Mouse (Mus musculus) liver, embryonic 15.5 days (tissue): ENCODE results near the gene Nptxr. TPM values are rescaled to one million over a fixed set of nuclear protein-coding genes. Genes with fewer than 3 reads are reported as not detected.
"Not testable (repeated sequence)": the region's sequence is repeated elsewhere in the genome, so short reads cannot be mapped to it uniquely, and the experiment has no call there.

Experiments
- ATAC-seq: fragments of 200-750 bp; cut with Nextera tagmentation; 2 replicates; pipeline ENCODE4 v1.8.0; 2017; ENCODE audit warnings: moderate number of reproducible peaks, mild to moderate bottlenecking, moderate library complexity; ENCODE audit not compliant: insufficient read depth
- H3K27ac ChIP-seq: fragments of 300-500 bp; sonication (generic); replicated peaks from 2 replicates; pipeline ENCODE4 v1.5.1; 2015; ENCODE audit warnings: mild to moderate bottlenecking, inconsistent platforms
- H3K27me3 ChIP-seq: fragments of 300-500 bp; sonication (generic); 2 replicates; pipeline ENCODE4 v1.6.1; 2015; ENCODE audit warnings: mild to moderate bottlenecking, inconsistent platforms
- H3K36me3 ChIP-seq: fragments of 300-500 bp; sonication (generic); replicated peaks from 2 replicates; pipeline ENCODE4 v1.6.1; 2015; ENCODE audit warnings: moderate library complexity, mild to moderate bottlenecking, inconsistent platforms
- H3K4me1 ChIP-seq: fragments of 300-500 bp; sonication (generic); replicated peaks from 2 replicates; pipeline ENCODE4 v1.6.1; 2015; ENCODE audit warnings: inconsistent platforms
- H3K4me2 ChIP-seq: fragments of 300-500 bp; sonication (generic); 2 replicates; pipeline ENCODE4 v1.6.1; 2015; ENCODE audit warnings: moderate library complexity, mild to moderate bottlenecking, inconsistent platforms
- H3K4me3 ChIP-seq: fragments of 300-500 bp; sonication (generic); replicated peaks from 2 replicates; pipeline ENCODE4 v1.5.1; 2015; ENCODE audit warnings: mild to moderate bottlenecking, inconsistent platforms
- H3K9ac ChIP-seq: fragments of 300-500 bp; sonication (generic); 2 replicates; pipeline ENCODE4 v1.6.1; 2015; ENCODE audit warnings: moderate library complexity, mild to moderate bottlenecking, inconsistent platforms
- H3K9me3 ChIP-seq: fragments of 300-500 bp; sonication (generic); replicated peaks from 2 replicates; pipeline ENCODE4 v1.6.1; 2016; ENCODE audit warnings: inconsistent platforms
- WGBS: fragments of 180-500 bp; shearing (Covaris S2); methylation state at CpG from one replicate; pipeline ENCODE4 v1.1.7; 2015; ENCODE audit warnings: mixed read lengths; ENCODE audit not compliant: insufficient replicate concordance; 5-methylcytosine and 5-hydroxymethylcytosine counted together
- polyA plus RNA-seq: library from polyadenylated mRNA; unstranded; fragments of >200 nt; fragmentation: Nextera tagmentation; extraction: Ambion mirVana; gene quantifications from 2 replicates; pipeline ENCODE4 v1.2.1, GENCODE M21; 2015

The Nptxr gene
- polyA plus RNA-seq, 1 experiment from 2014 or later: 0.08 TPM

- no peak for ATAC-seq
- WGBS: 60% methylated on average over 4 of the region's 4 CpGs
- H3K27ac ChIP-seq: no peak overlapping the region
- no peaks in the 10 kb centered on the region for H3K36me3 ChIP-seq
- H3K9ac ChIP-seq: no peak overlapping the region
- no peak overlapping the region for H3K4me3 ChIP-seq
- peaks cover 12% of the 10 kb centered on the region for H3K4me1 ChIP-seq
- 0 out of 2 replicates have a peak, but pooled peaks cover 3% of the 10 kb centered on the region for H3K9me3 ChIP-seq
- H3K4me2 ChIP-seq: no peak overlapping the region
- peaks cover 4% of the 10 kb centered on the region for H3K27me3 ChIP-seq
Observed at GRCm38 (mm10) chr15:79818325-79818724, 13.8 kb upstream of the Nptxr start.

GRCm38 (mm10) chr15:79813666-79814258, 9.2 kb upstream of the Nptxr start:
- peaks cover 37% of the 10 kb centered on the region for H3K27me3 ChIP-seq
- no peak for ATAC-seq
- 34% methylated on average over 8 of the region's 8 CpGs for WGBS

GRCm38 (mm10) chr15:79812840-79813239, 8.3 kb upstream of the Nptxr start:
- not testable (repeated sequence) for H3K4me3 ChIP-seq, H3K4me1 ChIP-seq, H3K27ac ChIP-seq, H3K36me3 ChIP-seq, H3K9ac ChIP-seq, H3K4me2 ChIP-seq, ATAC-seq, H3K9me3 ChIP-seq
- 26% methylated on average over 2 of the region's 2 CpGs for WGBS
- H3K27me3 ChIP-seq: peaks cover 46% of the 10 kb centered on the region

More at GRCm38 (mm10) chr15:79813666-79814258, 9.2 kb upstream of the Nptxr start:
- H3K9me3 ChIP-seq: 0 out of 2 replicates have a peak, but pooled peaks cover 3% of the 10 kb centered on the region
- H3K4me2 ChIP-seq: no peak overlapping the region
- no peak overlapping the region for H3K9ac ChIP-seq
- no peaks in the 10 kb centered on the region for H3K4me1 ChIP-seq
- no peaks in the 10 kb centered on the region for H3K36me3 ChIP-seq
- no peak overlapping the region for H3K27ac ChIP-seq
- no peak overlapping the region for H3K4me3 ChIP-seq

GRCm38 (mm10) chr15:79810997-79811396, 6.4 kb upstream of the Nptxr start:
- no peaks in the 10 kb centered on the region for H3K4me1 ChIP-seq
- H3K27ac ChIP-seq: no peak overlapping the region
- no peak overlapping the region for H3K4me2 ChIP-seq
- no peaks in the 10 kb centered on the region for H3K36me3 ChIP-seq
- H3K9me3 ChIP-seq: no peaks in the 10 kb centered on the region
- WGBS: 45% methylated on average over 4 of the region's 4 CpGs
- peaks cover 65% of the 10 kb centered on the region for H3K27me3 ChIP-seq
- ATAC-seq: no peak
- no peak overlapping the region for H3K9ac ChIP-seq
- no peak overlapping the region for H3K4me3 ChIP-seq

- Histone ChIP-seq H3K9me3 (no peaks in the 10 kb centered on the region), H3K4me1 (no peaks in the 10 kb centered on the region), H3K36me3 (no peaks in the 10 kb centered on the region), H3K4me2 (no peak overlapping the region), H3K9ac (no peak overlapping the region), H3K27me3 (peaks cover 70% of the 10 kb centered on the region), H3K27ac (no peak overlapping the region), H3K4me3 (no peak overlapping the region)
- WGBS: 34% methylated on average over 3 of the region's 3 CpGs
- no peak for ATAC-seq
Observed at GRCm38 (mm10) chr15:79810061-79810460, 5.5 kb upstream of the Nptxr start.

- no peak for ATAC-seq
- no peak overlapping the region for H3K4me3 ChIP-seq
- H3K4me2 ChIP-seq: no peak overlapping the region
- WGBS: 33% methylated on average over 5 of the region's 5 CpGs
- H3K27me3 ChIP-seq: peaks cover 84% of the 10 kb centered on the region
- no peak overlapping the region for H3K9ac ChIP-seq
- no peaks in the 10 kb centered on the region for H3K36me3 ChIP-seq
- no peaks in the 10 kb centered on the region for H3K9me3 ChIP-seq
- no peak overlapping the region for H3K27ac ChIP-seq
- H3K4me1 ChIP-seq: peaks cover 11% of the 10 kb centered on the region; the same call in 1 of the 2 replicates
Observed at GRCm38 (mm10) chr15:79808658-79809057, 4.1 kb upstream of the Nptxr start.

GRCm38 (mm10) chr15:79808114-79808513, 3.5 kb upstream of the Nptxr start:
- Histone ChIP-seq H3K4me3 (no peak overlapping the region), H3K4me1 (peaks cover 12% of the 10 kb centered on the region; the same call in 1 of the 2 replicates), H3K27ac (no peak overlapping the region), H3K4me2 (no peak overlapping the region), H3K36me3 (no peaks in the 10 kb centered on the region), H3K9ac (no peak overlapping the region), H3K9me3 (no peaks in the 10 kb centered on the region), H3K27me3 (peaks cover 89% of the 10 kb centered on the region)
- WGBS: 20% methylated on average over 5 of the region's 5 CpGs
- ATAC-seq: no peak

- ATAC-seq: no peak
- Histone ChIP-seq H3K4me3 (no peak overlapping the region), H3K27ac (no peak overlapping the region), H3K9me3 (no peaks in the 10 kb centered on the region), H3K36me3 (no peaks in the 10 kb centered on the region), H3K4me1 (peaks cover 12% of the 10 kb centered on the region; the same call in 1 of the 2 replicates), H3K27me3 (peaks cover 95% of the 10 kb centered on the region), H3K4me2 (no peak overlapping the region), H3K9ac (no peak overlapping the region)
- 21% methylated on average over 1 of the region's 1 CpGs for WGBS
Observed at GRCm38 (mm10) chr15:79807050-79807449, 2.5 kb upstream of the Nptxr start.

GRCm38 (mm10) chr15:79805246-79805645, 680 bp upstream of the Nptxr start:
- WGBS: 28% methylated on average over 8 of the region's 8 CpGs
- H3K4me1 ChIP-seq: peaks cover 12% of the 10 kb centered on the region; the same call in 1 of the 2 replicates
- peaks cover 98% of the 10 kb centered on the region for H3K27me3 ChIP-seq
- no peak overlapping the region for H3K9ac ChIP-seq
- ATAC-seq: no peak
- no peak overlapping the region for H3K4me3 ChIP-seq
- H3K36me3 ChIP-seq: no peaks in the 10 kb centered on the region
- H3K9me3 ChIP-seq: no peaks in the 10 kb centered on the region
- no peak overlapping the region for H3K27ac ChIP-seq
- no peak overlapping the region for H3K4me2 ChIP-seq

- no peak for ATAC-seq
- H3K9me3 ChIP-seq: no peaks in the 10 kb centered on the region
- H3K4me3 ChIP-seq: peak overlapping the region; percentile 54
- H3K27me3 ChIP-seq: peaks cover 90% of the 10 kb centered on the region
- WGBS: 5% methylated on average over 81 of the region's 81 CpGs
- H3K9ac ChIP-seq: no peak overlapping the region
- no peaks in the 10 kb centered on the region for H3K36me3 ChIP-seq
- peaks cover 12% of the 10 kb centered on the region; the same call in 1 of the 2 replicates for H3K4me1 ChIP-seq
- no peak overlapping the region for H3K27ac ChIP-seq
- peak overlapping the region; percentile 70 for H3K4me2 ChIP-seq
Observed at GRCm38 (mm10) chr15:79803533-79804351, 824 bp downstream of the Nptxr start.

- H3K4me1 ChIP-seq: peaks cover 12% of the 10 kb centered on the region; the same call in 1 of the 2 replicates
- no peaks in the 10 kb centered on the region for H3K9me3 ChIP-seq
- H3K27me3 ChIP-seq: peaks cover 80% of the 10 kb centered on the region
- H3K4me3 ChIP-seq: no peak overlapping the region
- no peak overlapping the region for H3K27ac ChIP-seq
- no peak for ATAC-seq
- no peak overlapping the region for H3K4me2 ChIP-seq
- 58% methylated on average over 4 of the region's 4 CpGs for WGBS
- H3K36me3 ChIP-seq: no peaks in the 10 kb centered on the region
- no peak overlapping the region for H3K9ac ChIP-seq
Observed at GRCm38 (mm10) chr15:79802304-79802703, 2.3 kb downstream of the Nptxr start.
